Mouse (Mus musculus): ENCODE results near the gene Olfr1256. TPM values are rescaled to one million over a fixed set of nuclear protein-coding genes. Genes with fewer than 3 reads are reported as not detected.

The Olfr1256 gene
- not detected for polyA plus RNA-seq (2017; shearing (Covaris generic))

DNA sequence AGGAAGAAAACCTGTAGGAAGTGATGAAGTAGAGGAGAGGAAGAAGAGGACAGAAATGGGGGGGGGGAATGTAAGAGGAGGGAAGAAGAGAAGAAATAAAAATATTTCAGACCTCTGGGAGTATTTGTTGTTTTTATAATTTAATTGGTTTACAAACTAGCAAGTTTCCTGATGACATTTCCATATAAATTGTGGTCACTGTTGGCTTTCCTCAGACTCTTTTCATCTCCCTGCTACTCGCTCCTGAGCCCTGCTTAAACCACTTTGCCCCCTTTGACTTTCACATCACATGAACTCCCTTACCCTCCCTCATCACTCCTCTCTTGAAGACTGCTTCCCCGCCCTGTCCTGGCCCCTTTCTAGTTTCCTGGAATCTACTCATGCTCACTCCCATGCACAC, at the start of gene Olfr1256:
TSS of gene Olfr1256 (minus strand) at position 101 of the 400 bp plus-strand sequence.
- no peak for ATAC-seq

DNA sequence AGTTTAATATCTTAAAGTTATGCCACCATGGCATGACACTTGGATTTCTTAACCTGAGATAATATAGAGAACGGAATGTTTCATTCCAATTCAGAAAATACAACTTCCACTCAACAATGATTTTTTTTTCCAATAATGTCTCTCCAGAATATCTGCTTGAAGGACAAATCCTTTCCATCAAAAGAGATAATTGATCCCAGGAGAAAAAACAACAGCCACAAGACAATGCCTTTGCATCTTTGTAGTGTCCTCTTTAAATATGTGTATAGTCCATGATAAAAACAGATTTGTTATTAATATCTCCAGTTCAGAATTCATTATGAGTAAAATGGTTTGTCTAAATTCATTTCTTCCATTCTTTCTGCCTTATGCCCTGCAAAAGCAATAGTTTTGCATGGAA, 36.8 kb upstream of the Olfr1256 start, which contains the start of gene Olfr1257:
TSS of gene Olfr1257 (plus strand) at position 301 of the 400 bp plus-strand sequence.
- no peak for ATAC-seq

DNA sequence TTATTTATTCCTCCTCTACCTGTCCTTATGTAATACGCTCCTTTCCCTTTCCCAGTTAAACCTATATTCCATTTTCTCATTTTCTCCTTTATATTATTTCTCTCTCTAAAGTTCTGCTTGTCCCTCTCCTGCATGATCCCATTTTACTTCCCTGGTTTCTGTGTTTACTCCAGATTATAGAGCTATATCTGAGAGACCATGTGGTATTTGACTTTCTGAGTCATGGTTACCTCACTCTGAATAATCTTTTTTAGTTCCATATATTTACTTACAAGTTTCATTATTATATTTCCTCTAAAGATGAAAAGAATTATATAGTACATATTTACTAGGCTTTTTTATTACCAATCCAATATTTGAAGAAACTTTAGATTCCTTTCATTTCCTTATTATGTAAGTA, 7.9 kb upstream of the Olfr1256 start:
- ATAC-seq, result no peak

DNA sequence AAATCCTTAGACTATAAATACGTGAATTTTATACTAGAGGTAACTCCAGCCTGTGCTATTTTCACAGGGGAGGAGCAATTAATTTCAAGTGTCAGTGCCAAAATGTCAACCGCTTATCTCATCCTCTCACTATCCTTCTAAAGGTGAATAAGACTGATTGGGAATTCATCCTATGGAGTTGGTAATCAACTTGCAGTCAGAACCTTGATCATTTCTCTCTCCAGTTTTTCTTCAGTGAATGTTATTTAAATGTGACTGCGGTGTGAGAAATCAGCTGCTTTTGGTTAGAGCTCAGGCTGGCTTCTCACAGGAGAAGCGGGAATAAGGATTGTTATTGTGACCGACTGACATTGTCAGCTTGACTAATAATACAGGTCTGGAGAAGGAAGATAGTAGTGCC, 6.8 kb upstream of the Olfr1256 start, which contains the start of gene Olfr48:
TSS of gene Olfr48 (minus strand) at position 101 of the 400 bp plus-strand sequence.
- ATAC-seq, result no peak

GRCm38 (mm10) chr2:89820216-89820615, 21.1 kb downstream of the Olfr1256 start:
- ATAC-seq, result no peak

DNA sequence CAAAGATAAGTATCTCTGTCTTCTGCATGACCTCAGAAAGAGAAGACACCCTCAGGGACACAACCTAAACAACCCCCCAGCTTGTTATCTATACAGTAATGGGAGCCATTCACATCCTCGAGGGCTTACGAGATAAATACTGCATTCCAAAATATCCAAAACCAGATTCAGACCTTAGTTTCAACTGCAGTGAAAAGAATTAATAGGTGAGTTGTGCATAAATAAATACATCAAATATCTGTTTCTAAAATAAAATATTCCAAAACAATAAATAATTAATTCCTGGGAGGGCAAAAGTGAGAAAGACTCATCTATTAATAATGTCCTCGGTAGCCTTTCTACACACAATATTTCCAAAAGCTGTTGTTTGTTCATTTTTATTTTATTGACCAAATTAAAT, 29.6 kb downstream of the Olfr1256 start, which contains the start of gene Olfr1255:
TSS of gene Olfr1255 (plus strand) at position 301 of the 400 bp plus-strand sequence.
- no peak for ATAC-seq

- ATAC-seq, result no peak
These were observed 30.6 kb downstream of the Olfr1256 start for GRCm38 (mm10) chr2:89810751-89811150.

- ATAC-seq, result no peak
These were observed 41.8 kb downstream of the Olfr1256 start for GRCm38 (mm10) chr2:89799583-89799982.

GRCm38 (mm10) chr2:89793519-89793918, 47.8 kb downstream of the Olfr1256 start, which contains the start of gene Olfr1254:
Gene Olfr1254, minus strand, starts transcription at chr2:89793619.
- no peak for ATAC-seq

Other genes starting within 250 kb of the Olfr1256 start
- gene Olfr1246, start 248.4 kb downstream of the Olfr1256 start, polyA plus RNA-seq (2017; shearing (Covaris generic)), result not detected
- under 1 TPM in 1 of 2 experiments, not detected in 1; 0.05 TPM for gene Olfr1247, start 227.4 kb downstream of the Olfr1256 start, polyA plus RNA-seq (2017; shearing (Covaris generic))
- gene Olfr1248, start 223.3 kb downstream of the Olfr1256 start, polyA plus RNA-seq (2017; shearing (Covaris generic)), result not detected
- not detected for gene Olfr1249, start 206.6 kb downstream of the Olfr1256 start, polyA plus RNA-seq (2017; shearing (Covaris generic))
- not detected for gene Olfr1250, start 180.1 kb downstream of the Olfr1256 start, polyA plus RNA-seq (2017; shearing (Covaris generic))
- gene Olfr1251, start 169.6 kb downstream of the Olfr1256 start, polyA plus RNA-seq (2017; shearing (Covaris generic)), result not detected
- gene Olfr1252, start 116.5 kb downstream of the Olfr1256 start, polyA plus RNA-seq (2017; shearing (Covaris generic)), result not detected
- gene Olfr1253, start 84.5 kb downstream of the Olfr1256 start, polyA plus RNA-seq (2017; shearing (Covaris generic)), result under 1 TPM in 1 of 2 experiments, not detected in 1; 0.34 TPM
- gene Olfr1254, start 47.9 kb downstream of the Olfr1256 start, polyA plus RNA-seq (2017; shearing (Covaris generic)), result not detected
- gene Olfr1255, start 29.5 kb downstream of the Olfr1256 start, polyA plus RNA-seq (2017; shearing (Covaris generic)), result not detected
- gene Olfr48, start 6.7 kb upstream of the Olfr1256 start, polyA plus RNA-seq (2017; shearing (Covaris generic)), result not detected
- gene Olfr1257, start 36.9 kb upstream of the Olfr1256 start, polyA plus RNA-seq (2017; shearing (Covaris generic)), result not detected
- gene Olfr1258, start 85.8 kb upstream of the Olfr1256 start, polyA plus RNA-seq (2017; shearing (Covaris generic)), result under 1 TPM in 1 of 2 experiments, not detected in 1; 0.09 TPM
- gene Olfr1259, start 107.1 kb upstream of the Olfr1256 start, polyA plus RNA-seq (2017; shearing (Covaris generic)), result not detected
- gene Olfr1260, start 132.8 kb upstream of the Olfr1256 start, polyA plus RNA-seq (2017; shearing (Covaris generic)), result not detected
- gene Olfr1261, start 149.7 kb upstream of the Olfr1256 start, polyA plus RNA-seq (2017; shearing (Covaris generic)), result not detected
- not detected for gene Olfr1262, start 158.6 kb upstream of the Olfr1256 start, polyA plus RNA-seq (2017; shearing (Covaris generic))
- not detected for gene Olfr1263, start 170.6 kb upstream of the Olfr1256 start, polyA plus RNA-seq (2017; shearing (Covaris generic))
- gene Olfr1264, start 184.0 kb upstream of the Olfr1256 start, polyA plus RNA-seq (2017; shearing (Covaris generic)), result not detected
- gene Olfr1265, start 193.8 kb upstream of the Olfr1256 start, polyA plus RNA-seq (2017; shearing (Covaris generic)), result not detected
- not detected for gene Olfr140, start 222.0 kb upstream of the Olfr1256 start, polyA plus RNA-seq (2017; shearing (Covaris generic))

Measured in CD4-positive, CD25-positive, alpha-beta regulatory T cell, adult 4 months (primary cell).